Mouse (Mus musculus) gastrocnemius, postnatal 14 days (tissue): ENCODE measurements around the gene Opn4. TPM values are rescaled to one million over a fixed set of nuclear protein-coding genes. Genes with fewer than 3 reads are reported as not detected.

Experiments
- total RNA-seq, 2 experiments: library from RNA; stranded (reverse); gene quantifications; 2 replicates each; pipeline ENCODE4 v1.2.3; 2021

The Opn4 gene
- total RNA-seq, 2 experiments from 2014 or later, result not detected

Other genes starting within 250 kb of the Opn4 start
- under 1 TPM in 1 of 2 experiments, not detected in 1; 0.66 TPM for gene Fam25c, start 244.7 kb downstream of the Opn4 start, total RNA-seq
- 1 to 10 TPM; 3.0 to 9.9 TPM for gene Sncg, start 225.4 kb downstream of the Opn4 start, total RNA-seq
- 10 to 100 TPM; 16.6 to 20.1 TPM for gene Mmrn2, start 224.7 kb downstream of the Opn4 start, total RNA-seq
- 10 to 100 TPM; 65.3 to 69.9 TPM for gene Bmpr1a, start 96.8 kb downstream of the Opn4 start, total RNA-seq
- not detected for gene 9230112D13Rik, start 77.3 kb downstream of the Opn4 start, total RNA-seq
- gene Ldb3, start 11.5 kb downstream of the Opn4 start, total RNA-seq, result 1,000 to 10,000 TPM; 1,741 to 1,856 TPM
- gene Wapl, start 73.8 kb upstream of the Opn4 start, total RNA-seq, result 10 to 100 TPM; 38.4 to 40.8 TPM
- gene Grid1, start 220.0 kb upstream of the Opn4 start, total RNA-seq, result under 1 TPM; 0.04 to 0.24 TPM